Mouse (Mus musculus): ENCODE measurements at regions not wholly inside any gene's neighbourhood (a gene's known extent, or its start where the extent isn't known, plus 50 kb on each side); places are given as distances from the start of the nearest gene placed in this dataset.

- TF ChIP-seq CTCF (IDR thresholded peaks at IDR 0.05; ENCODE audit: low read depth, low read length) (no peak), POLR2A (IDR thresholded peaks at IDR 0.05; ENCODE audit: borderline replicate concordance, low read depth, low read length) (no peak)
Observed at GRCm38 (mm10) chr16:84583323-84583722, 68.4 kb downstream of the A730009L09Rik start.
